Mouse (Mus musculus) MEL (cell line): ENCODE measurements around the gene Nomo1.

Source experiments
- CTCF ChIP-seq, 3 experiments: IDR thresholded peaks in 2 of 3; conservative IDR thresholded peaks in 1 of 3; 2 replicates each; pipeline ENCODE4 v1.5.1; 2011 to 2012; ENCODE audit warnings: low read length in 3 of 3, low read depth in 2 of 3, mild to moderate bottlenecking in 2 of 3, improper control_type of control experiment in 1 of 3, inconsistent platforms in 1 of 3, mixed read lengths in 1 of 3, moderate library complexity in 1 of 3; ENCODE audit not compliant: control insufficient read depth in 1 of 3, insufficient read depth in 1 of 3, poor library complexity in 1 of 3, severe bottlenecking in 1 of 3
- MAX ChIP-seq: IDR thresholded peaks from 2 replicates; pipeline ENCODE4 v1.6.1; 2011; ENCODE audit warnings: low read length, improper control_type of control experiment
- MEF2A ChIP-seq: IDR thresholded peaks from 2 replicates; pipeline ENCODE4 v1.6.1; 2014; ENCODE audit warnings: low read depth, mild to moderate bottlenecking, inconsistent platforms, low read length, improper control_type of control experiment; ENCODE audit not compliant: poor library complexity, insufficient replicate concordance, severe bottlenecking; ENCODE audit errors: extremely low read depth
- MXI1 ChIP-seq: IDR thresholded peaks from 2 replicates; pipeline ENCODE4 v1.6.1; 2011; ENCODE audit warnings: mild to moderate bottlenecking, low read depth, low read length, improper control_type of control experiment
- POLR2A ChIP-seq, 2 experiments: IDR thresholded peaks; 2 replicates each; pipeline ENCODE4 v1.6.1; 2011 to 2012; ENCODE audit warnings: low read length in 2 of 2, mild to moderate bottlenecking in 2 of 2, control low read depth in 1 of 2, improper control_type of control experiment in 1 of 2, low read depth in 1 of 2, moderate library complexity in 1 of 2; ENCODE audit not compliant: control insufficient read depth in 1 of 2, insufficient read depth in 1 of 2, poor library complexity in 1 of 2
- POLR2AphosphoS5 ChIP-seq: IDR thresholded peaks from 2 replicates; pipeline ENCODE4 v1.6.1; 2012; ENCODE audit warnings: low read depth, borderline replicate concordance, mild to moderate bottlenecking, inconsistent platforms, low read length, moderate library complexity, mixed read lengths
- RAD21 ChIP-seq: IDR thresholded peaks from 2 replicates; pipeline ENCODE4 v1.6.1; 2011; ENCODE audit warnings: mild to moderate bottlenecking, low read depth, low read length, improper control_type of control experiment
- SMC3 ChIP-seq: IDR thresholded peaks from 2 replicates; pipeline ENCODE4 v1.6.1; 2011; ENCODE audit warnings: low read depth, low read length, improper control_type of control experiment
- TAL1 ChIP-seq: IDR thresholded peaks from 2 replicates; pipeline ENCODE4 v1.6.1; 2012; ENCODE audit warnings: mild to moderate bottlenecking, inconsistent platforms, low read length, moderate library complexity, mixed read lengths
- TCF12 ChIP-seq: IDR thresholded peaks from 2 replicates; pipeline ENCODE4 v1.6.1; 2014; ENCODE audit warnings: low read depth, mild to moderate bottlenecking, inconsistent platforms, low read length, improper control_type of control experiment, moderate library complexity
- UBTF ChIP-seq: IDR thresholded peaks from 2 replicates; pipeline ENCODE4 v1.6.1; 2012; ENCODE audit warnings: low read depth, mild to moderate bottlenecking, inconsistent platforms, low read length, improper control_type of control experiment, moderate library complexity, borderline replicate concordance; ENCODE audit not compliant: insufficient read depth
- ZC3H11A ChIP-seq: IDR thresholded peaks from 2 replicates; pipeline ENCODE4 v1.6.1; 2012; ENCODE audit warnings: low read depth, mild to moderate bottlenecking, inconsistent platforms, low read length, improper control_type of control experiment

DNA sequence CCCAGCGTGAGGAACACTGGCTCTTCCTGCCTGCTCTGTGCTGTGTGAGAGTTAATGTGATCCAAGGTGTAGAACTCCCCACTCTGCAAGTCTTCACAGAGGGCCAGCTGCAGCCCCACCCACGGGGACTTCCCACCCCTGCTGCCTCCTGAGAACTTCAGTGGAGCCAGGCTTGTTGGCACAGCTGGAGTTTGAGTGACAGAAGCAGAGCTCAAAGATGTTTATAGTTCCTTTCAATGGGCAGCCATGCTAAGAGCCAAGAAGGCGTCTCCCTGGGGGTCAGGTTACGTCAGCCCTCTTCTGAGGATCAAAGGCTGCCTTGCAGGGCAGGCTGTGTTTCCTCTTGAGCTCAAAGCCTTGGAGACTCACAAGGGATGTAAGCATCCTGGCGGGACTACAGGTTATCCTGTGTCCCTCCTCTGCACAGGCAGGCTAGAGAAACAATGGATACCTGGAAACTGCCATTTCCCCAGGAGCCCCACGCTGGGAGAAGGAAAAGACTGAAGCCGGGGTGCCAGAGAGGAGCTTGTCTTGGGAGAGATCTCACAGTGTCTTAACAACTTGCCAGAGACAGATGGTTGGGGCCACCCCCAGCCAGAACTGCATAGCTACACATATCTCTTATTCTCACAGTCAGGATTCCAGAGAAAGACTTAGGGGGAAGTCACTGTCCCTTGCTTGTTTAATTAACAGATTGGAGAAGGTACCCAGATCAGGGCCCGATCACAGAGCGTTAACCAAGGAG lies 20.1 kb upstream of the Nomo1 start:
- no peak for TF ChIP-seq CTCF (IDR thresholded peaks at IDR 0.05 in 2 of 3, conservative IDR thresholded peaks at IDR 0.05 in 1 of 3; ENCODE audit: control insufficient read depth in 1 of 3, insufficient read depth in 1 of 3, low read depth in 2 of 3, low read length in 3 of 3, poor library complexity in 1 of 3, severe bottlenecking in 1 of 3)
- TF ChIP-seq MAX, result no peak
- no peak for TF ChIP-seq POLR2A (IDR thresholded peaks at IDR 0.05; ENCODE audit: control insufficient read depth in 1 of 2, insufficient read depth in 1 of 2, low read depth in 1 of 2, low read length in 2 of 2, poor library complexity in 1 of 2)
- no peak for TF ChIP-seq TCF12
- no peak for TF ChIP-seq MXI1
- no peak for TF ChIP-seq ZC3H11A
- TF ChIP-seq SMC3, result no peak
- TF ChIP-seq TAL1, result no peak
- TF ChIP-seq RAD21, result no peak
- no peak for TF ChIP-seq UBTF
- TF ChIP-seq MEF2A, result no peak
- TF ChIP-seq POLR2AphosphoS5, result no peak
